Mouse (Mus musculus): ENCODE results near the gene Tfrc. TPM values are rescaled to one million over a fixed set of nuclear protein-coding genes. Genes with fewer than 3 reads are reported as not detected.

Tfrc gene
- total RNA-seq (2017), result 60.2 and 66.8 TPM in 2 replicates

DNA sequence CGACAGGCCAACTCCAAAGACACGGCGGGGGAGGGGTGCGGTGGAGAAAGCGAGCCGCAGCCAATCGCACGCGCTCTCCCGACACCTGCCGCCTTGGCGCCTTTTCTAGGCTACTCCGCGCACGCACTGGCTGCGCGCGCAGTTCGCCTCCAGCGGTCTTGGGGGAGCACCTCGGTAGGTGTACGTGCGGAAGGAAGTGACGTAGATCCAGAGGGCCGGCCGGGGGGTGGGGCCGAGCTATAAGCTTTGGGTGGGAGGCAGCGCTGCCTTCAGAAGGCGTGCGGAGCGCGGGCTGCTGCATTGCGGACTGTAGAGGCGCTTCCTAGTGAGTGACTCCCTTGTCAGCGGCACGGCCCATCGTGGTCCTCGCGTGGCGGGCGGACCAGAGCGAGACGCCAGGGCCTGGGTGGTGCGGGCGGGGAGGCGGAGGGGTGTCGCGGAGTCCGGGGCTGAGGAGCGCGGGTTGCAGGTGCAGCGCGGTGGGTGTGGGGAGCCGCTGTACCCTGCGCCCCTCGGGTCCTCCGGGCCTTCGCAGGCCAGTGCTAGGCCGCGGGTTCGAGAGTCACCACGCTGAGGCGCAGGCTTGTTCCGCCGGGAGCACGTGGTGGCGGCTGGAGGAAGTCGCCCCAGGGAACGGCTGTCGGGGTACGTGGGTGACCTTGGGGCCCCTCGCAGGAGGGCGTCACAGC, at the start of gene Tfrc:
TSS of gene Tfrc (plus strand) at position 209 of the 689 bp plus-strand sequence.
- ATAC-seq (ENCODE audit: extremely low read depth, insufficient number of reproducible peaks, low FRiP score, poor library complexity, severe bottlenecking), result peak; percentile 96

DNA sequence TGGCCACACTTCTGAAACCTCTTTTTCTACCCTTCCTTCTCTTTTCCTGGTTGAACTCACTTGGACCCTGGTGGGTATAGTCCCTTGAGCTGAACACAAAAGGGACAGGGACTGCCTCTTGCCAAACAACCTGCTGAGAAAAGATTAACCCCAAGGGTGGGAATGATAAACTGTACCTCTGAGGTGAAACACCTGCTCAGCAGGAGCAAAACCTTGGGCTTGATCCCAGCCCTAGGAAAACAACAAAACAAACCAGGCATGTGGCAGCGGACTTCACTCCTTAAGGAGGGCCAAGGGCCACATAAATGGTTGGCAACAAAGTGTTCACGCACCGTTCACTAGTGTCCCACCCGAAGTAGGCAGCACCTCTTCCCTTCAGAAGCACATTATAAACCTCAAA, 49.2 kb upstream of the Tfrc start:
- no peak for ATAC-seq (ENCODE audit: extremely low read depth, insufficient number of reproducible peaks, low FRiP score, poor library complexity, severe bottlenecking)

DNA sequence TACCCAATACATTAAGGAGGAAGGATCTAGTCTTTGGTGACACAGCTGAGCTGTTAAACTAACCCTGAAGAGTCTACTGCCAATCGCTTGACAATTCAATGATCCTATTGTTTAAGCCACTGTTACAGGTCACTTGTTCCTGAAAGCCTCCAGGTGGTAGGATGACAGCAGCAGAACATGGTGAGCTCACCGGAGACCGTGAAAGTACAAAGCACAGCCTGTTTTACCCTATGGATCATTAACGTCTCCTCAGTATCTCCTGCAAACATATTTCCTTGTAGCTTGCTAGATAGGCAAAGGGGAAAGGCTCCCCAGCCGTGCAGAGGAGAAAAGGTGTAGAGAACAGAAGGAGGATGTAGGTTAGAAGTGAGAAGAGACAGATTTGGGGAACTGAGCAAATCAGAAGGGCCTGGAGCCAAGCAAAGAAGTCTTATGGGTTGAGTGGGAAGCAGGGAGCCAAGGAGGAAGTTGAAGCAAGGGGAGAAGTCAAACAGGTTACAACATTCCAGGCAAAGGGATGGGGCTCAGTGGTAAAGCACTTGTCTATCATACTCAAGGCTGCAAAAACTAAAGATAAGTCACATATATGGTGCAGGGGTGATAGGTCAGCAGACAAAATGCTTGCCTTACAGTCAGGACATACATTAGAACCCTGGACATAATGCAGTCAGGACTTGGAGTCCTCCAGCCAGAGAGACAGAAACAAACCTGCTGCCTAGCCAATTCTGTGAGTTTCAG, 45.5 kb upstream of the Tfrc start:
- no peak for ATAC-seq (ENCODE audit: extremely low read depth, insufficient number of reproducible peaks, low FRiP score, poor library complexity, severe bottlenecking)

DNA sequence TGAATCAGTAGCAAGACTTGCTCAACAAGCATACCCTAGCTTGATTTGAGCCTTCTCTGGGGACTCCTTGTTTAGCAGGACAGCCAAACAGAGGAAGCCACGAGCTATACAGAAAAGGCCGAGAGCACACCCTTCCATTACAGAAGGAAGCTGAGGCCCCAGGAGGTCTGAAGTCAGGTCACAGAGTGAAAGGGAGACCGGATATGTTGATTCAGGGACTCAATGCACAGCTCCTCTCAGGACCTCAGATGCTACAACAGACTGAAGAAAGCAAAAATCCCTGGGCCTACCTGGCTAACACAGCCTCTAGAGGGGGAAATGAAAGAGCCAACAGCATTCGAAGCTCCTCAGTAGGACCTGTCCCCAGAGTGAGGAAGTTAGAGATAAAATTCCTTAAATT, 41.4 kb upstream of the Tfrc start:
- no peak for ATAC-seq (ENCODE audit: extremely low read depth, insufficient number of reproducible peaks, low FRiP score, poor library complexity, severe bottlenecking)

DNA sequence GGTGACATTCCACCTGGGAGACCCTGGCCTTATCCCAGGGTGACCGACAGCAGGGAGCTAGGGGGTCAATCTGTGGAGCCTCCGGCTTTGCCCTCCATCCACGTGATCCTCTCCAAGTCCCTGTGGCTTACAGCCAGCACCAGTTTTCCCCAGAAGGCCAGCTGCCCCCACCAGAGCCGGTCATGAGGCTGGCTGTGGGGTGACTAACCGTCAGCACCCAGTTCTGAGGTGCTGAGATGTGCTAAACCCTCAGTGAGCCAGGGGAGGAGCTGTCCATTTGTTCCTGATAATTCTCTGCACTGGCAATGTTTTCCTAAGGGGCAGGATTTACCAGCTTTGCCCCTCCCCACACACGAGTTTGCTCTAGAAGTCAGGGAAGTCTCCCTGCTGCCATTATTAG, 40.3 kb upstream of the Tfrc start:
- ATAC-seq (ENCODE audit: extremely low read depth, insufficient number of reproducible peaks, low FRiP score, poor library complexity, severe bottlenecking), result no peak

DNA sequence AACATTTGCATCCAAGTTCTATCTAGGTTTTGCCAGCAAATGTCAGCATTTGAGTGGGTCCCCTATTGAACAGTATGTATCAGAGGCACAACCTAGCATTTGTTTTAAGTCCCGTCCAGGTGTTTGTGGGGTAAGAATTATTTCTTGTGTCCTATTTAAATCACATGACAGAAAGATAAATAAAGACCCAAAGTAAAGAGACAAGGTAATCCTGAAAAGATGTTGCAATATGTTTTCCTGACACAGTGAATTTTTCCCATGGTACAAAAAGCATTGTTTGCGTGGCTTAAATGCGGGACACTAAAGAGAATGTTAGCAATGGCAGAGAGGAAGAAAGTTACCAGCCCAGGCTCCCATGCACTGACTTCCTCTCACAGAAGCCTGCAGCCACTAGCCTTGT, 38.7 kb upstream of the Tfrc start:
- ATAC-seq (ENCODE audit: extremely low read depth, insufficient number of reproducible peaks, low FRiP score, poor library complexity, severe bottlenecking), result no peak

DNA sequence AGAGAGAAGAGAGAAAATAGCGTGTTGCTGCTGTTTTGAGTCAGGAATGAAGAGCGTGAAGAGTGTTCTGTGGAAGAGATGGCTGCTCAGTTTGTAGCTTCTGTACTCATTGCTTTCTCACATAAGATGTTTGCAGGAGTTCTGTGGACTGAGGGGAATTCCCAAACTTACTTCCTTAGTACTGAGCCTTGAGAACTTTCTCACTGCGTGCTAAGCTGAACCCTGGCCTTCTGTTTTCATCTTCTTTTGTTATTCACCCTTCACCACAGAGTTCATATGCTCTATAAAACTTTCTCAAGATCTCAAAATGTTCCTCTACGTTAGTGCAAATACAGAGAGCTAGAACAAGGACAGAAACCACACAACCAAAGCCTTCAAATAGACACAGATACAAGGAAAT, 36.2 kb upstream of the Tfrc start:
- ATAC-seq (ENCODE audit: extremely low read depth, insufficient number of reproducible peaks, low FRiP score, poor library complexity, severe bottlenecking), result no peak

DNA sequence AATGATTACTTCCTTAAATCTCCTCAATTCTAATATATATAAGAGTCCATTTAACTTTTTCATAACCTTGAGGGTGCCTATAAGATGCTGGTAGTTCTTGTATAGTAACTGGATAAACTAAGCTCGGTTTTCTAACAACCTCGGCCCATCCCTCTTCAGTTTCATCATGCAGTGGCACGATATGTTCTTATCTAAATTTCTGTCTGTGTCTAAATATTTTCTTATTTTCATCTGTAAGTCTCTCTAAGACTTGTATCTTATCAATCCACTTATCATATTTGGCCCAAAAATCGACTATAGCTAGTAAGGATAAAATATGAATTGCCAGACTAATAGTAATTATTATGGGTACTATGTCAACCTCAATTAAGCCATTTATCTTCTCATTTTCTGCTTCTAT, 22.2 kb upstream of the Tfrc start:
- no peak for ATAC-seq (ENCODE audit: extremely low read depth, insufficient number of reproducible peaks, low FRiP score, poor library complexity, severe bottlenecking)

DNA sequence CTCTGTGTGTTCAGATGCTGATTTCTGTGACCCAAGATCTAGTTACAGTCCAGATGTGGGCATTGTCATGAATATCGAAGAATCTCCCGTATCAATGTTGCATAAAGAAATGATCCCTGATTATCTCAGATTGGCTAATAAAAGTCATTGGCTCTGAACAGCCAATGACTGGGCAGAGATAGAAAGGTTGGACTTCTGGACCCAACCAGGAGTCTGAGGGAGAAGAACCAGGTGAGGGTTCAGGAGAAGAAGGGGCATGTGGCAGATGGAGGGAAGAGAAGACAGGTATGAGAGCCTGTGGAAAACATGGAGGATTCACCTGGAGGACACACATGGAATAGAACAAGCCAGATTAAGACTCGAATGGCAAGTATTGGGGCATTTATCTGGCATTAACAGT, 20.2 kb upstream of the Tfrc start:
- no peak for ATAC-seq (ENCODE audit: extremely low read depth, insufficient number of reproducible peaks, low FRiP score, poor library complexity, severe bottlenecking)

DNA sequence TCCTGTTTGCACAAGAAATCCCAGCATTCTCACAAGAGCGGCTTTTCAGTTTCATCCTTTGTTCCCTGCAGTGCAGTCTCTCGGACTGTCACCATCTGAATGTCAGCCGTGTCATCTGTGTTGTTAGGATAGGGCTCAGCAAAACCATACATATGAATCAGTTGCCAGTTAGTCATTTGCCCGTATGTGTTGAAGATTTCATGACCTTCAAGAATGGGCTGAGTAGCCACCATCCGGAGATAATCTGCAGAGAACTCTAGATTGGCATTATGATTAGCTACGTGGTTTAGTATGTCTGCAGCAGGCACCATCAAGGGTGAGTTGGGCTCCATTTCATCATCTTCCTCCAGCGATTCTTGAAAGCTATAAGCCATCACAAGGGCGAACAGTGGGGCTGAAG, 17.2 kb upstream of the Tfrc start:
- ATAC-seq (ENCODE audit: extremely low read depth, insufficient number of reproducible peaks, low FRiP score, poor library complexity, severe bottlenecking), result no peak

DNA sequence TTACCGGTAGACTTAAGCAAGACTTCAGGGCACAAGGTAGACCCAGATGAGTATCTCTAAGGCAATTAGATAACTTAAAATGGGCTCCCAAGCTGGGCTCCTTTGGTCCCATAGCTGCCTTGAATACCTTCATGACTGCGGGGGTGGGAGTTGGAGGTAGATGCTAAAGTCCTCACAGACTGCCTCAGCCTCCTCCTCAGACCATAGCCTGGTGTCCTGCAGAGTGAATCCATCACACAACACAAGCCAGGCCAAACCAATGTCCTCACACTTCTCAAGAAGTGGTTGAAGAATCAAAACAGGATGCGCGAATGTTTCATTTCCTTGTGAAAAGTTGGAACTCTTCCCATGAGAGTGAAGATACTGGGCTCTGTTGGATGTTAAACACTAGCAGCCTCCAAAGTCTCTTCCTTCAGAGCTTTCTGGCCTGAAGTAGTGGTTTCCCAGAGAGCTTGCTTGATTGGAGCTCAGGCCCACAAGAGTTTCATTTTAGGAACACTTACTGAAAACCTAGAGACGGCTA, 15.4 kb upstream of the Tfrc start:
- no peak for ATAC-seq (ENCODE audit: extremely low read depth, insufficient number of reproducible peaks, low FRiP score, poor library complexity, severe bottlenecking)

DNA sequence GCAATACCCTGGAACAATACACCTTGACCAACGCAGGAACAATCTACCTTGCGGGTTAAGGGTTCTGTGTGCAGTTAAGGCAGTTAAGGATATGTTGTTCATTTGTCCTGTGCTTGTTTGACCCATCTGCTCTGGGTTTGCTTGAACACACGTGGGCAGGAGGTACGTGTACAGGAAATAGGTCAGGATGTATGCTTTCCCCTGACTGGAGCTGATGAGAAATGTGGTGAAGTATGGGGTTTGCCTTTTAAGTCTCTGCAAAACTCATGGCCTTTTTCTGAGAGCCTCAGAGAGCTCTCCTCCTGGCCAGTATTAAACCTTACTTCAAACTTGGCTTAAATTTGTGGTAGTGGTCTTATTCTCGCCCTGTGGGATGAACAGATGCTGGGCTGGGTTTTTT, 14.8 kb upstream of the Tfrc start:
- ATAC-seq (ENCODE audit: extremely low read depth, insufficient number of reproducible peaks, low FRiP score, poor library complexity, severe bottlenecking), result no peak

DNA sequence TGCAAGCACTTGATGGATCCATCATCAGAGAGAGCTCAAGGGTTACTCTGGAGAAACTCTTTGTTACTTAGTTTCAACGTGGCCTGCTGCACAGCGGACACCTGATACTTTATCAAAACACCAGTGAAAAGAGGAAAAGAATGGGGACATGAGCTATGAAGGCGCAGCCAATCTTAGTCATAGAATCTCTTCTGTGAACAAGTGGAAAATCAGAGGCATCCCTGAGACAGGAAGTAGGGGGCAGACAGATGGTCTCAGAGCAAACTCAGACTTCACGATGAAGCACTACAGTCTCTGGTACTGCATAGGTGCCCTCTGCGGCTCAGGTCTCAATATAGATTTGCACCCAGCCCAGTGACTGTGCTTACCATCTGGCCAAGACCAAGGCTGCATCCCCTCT, 14.0 kb upstream of the Tfrc start:
- ATAC-seq (ENCODE audit: extremely low read depth, insufficient number of reproducible peaks, low FRiP score, poor library complexity, severe bottlenecking), result no peak

DNA sequence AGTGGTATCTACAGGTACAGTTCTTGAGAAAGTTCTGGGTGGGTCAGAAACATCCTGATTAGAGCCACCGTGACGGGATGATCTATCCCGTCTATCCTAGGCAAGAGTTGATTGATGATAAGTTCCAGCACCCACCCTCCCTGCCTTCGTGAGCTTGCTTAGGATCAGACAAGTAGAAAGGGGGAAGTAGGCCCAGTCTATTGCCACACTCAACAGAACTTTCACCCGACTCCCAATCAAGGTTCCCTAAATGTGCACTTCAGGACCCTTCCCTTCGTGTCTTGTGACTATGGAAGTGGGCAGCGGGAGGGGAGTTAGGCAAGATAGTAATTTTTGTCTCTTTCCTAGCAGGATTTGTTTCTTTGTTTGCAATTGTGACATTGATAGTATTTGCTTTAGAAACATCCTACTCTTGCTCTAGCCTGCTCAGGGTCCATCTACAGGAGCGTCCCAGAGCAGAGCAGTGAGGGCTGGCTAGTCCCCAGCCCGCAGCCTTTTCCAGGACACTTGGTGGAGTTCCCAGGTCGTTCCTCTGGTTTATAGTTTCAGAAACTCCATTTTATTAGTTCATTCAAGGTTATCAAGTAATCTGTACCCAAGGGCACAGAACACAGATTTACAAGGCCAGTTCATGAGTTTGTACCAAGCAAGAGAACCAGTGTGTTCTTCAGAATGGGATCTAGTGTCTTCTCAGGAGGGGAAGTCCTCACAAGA, 13.4 kb upstream of the Tfrc start:
- ATAC-seq (ENCODE audit: extremely low read depth, insufficient number of reproducible peaks, low FRiP score, poor library complexity, severe bottlenecking), result peak; percentile 46; the same call in 1 of the 2 replicates

DNA sequence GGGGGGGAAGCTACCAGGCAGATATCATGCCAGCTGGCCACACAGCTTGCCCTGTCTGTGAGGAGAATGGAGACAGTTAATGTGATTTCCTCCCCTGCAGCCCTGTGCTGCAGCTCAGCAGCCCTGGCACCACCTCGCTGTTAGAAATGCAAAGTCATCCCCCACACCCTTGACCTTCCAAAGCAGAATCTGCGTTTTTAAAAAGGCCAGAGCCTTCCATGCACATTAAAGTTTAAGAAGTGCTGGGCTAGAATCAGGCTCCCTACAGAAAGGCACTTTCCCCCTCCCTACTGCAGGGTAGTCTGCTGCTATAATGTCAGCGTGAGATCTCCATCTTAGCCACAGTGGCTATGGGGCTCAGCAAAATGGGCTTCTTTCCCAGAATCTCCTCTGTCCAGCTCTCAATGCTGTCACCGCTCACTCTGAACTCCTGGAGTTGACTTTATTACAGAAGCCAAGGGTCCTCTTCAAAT, 10.8 kb upstream of the Tfrc start:
- ATAC-seq (ENCODE audit: extremely low read depth, insufficient number of reproducible peaks, low FRiP score, poor library complexity, severe bottlenecking), result no peak

DNA sequence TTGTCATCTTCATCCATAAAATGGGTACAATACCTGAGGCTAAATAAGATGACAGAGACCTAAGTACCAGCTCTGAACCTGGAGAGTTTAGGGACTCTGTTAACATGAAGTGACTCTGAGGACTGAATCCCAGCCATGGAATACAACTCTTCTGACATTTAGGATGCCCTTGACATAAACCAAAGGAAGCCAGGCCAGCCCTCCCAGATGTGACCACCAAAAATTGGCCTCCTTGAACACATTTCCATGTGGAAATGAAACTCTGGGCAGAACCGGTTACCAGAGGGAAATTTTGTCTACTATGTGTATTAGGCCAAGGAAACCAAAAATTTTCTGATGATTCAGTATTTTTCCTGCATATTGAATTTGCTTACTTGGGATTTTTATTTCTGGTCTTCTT, 9.6 kb upstream of the Tfrc start:
- no peak for ATAC-seq (ENCODE audit: extremely low read depth, insufficient number of reproducible peaks, low FRiP score, poor library complexity, severe bottlenecking)

DNA sequence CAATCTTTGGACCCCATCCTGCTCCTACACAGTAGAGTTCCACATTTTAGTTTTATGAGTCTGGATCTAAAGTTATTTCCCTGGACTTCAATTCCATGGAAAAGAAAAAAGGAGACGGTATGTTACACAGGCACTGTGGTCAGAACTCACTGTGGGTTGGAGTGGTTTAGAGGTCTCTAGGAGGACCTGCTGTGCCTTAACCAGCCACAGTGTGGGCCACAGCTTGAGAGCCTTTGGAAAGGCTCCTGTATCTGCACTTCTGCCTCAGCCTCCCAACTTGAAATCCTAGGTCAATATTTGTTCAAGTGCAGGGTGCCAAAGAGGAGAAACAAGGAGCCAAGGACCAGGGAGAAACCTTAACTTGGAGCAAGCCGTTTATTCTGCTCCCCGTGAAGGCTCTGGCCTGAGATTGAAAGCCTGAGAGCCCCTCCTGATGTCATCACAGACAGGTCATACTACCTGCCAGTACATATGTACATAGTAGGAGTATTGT, 6.5 kb upstream of the Tfrc start:
- no peak for ATAC-seq (ENCODE audit: extremely low read depth, insufficient number of reproducible peaks, low FRiP score, poor library complexity, severe bottlenecking)

DNA sequence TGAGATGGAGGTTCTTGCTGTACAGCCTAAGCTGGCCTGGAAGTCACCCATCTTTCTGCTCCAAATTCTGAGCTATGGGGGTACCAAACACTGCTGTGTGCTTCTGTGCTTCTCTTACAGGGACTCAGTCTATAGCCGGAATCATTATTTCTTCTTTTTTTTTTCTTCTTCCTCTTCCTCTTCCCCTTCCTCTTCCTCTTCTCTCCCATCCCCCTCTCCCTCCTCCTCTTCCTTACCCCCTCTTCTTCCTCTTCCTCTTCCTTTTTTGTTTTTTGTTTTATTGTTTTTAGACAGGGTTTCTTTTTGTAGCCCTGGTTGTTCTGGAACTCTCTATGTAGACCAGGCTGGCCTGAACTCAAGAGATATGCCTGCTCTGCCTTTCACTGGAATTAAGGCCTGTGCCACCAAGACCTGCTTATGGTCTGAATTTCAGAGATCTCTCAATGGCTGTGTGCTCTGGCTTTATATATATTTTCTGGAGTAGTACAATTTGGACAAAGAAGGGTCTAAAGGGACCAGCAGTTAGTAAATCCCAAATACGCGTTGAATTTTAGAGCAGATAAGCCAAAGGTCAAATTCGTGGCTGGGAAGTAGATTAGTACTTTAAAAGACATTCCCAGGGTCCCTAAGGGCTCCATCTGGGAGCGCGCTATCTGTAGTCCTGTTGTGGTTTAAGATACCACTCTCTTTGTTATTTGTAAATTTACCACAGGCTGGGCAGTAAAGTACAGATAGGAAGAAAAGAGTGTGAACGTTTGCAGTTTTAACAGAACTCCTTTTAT, 967 bp upstream of the Tfrc start:
- ATAC-seq (ENCODE audit: extremely low read depth, insufficient number of reproducible peaks, low FRiP score, poor library complexity, severe bottlenecking), result no peak

DNA sequence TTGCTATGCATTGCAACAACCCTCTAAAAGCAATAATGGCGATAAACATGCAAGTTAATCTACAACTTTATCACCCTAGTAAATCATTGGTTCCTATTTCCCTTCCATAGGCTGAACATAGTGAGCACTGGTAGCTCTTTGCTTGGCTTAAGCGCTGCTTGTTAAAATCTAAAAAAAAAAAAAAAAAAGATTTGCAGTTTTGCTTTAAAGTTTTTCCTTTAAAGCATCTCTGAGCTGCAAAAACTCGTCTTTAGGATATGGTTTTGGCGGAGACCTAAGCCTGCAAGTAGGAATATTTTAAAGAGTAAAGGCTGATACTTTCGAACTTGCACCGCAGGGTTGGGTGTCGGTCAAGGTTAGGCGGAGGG, 392 bp upstream of the Tfrc start:
- ATAC-seq (ENCODE audit: extremely low read depth, insufficient number of reproducible peaks, low FRiP score, poor library complexity, severe bottlenecking), result no peak

Data from neutrophil, adult 5-6 weeks (primary cell).